Mouse (Mus musculus) liver, postnatal 0 days (tissue): ENCODE data around the gene Cryl1.

Experiments
- CTCF ChIP-seq: sonication (generic); IDR thresholded peaks from 2 replicates; pipeline ENCODE4 v1.5.1; 2016; ENCODE audit warnings: antibody characterized with exemption, low read depth
- EP300 ChIP-seq: IDR thresholded peaks from 2 replicates; pipeline ENCODE4 v1.6.1; 2016; ENCODE audit warnings: antibody characterized with exemption, low read depth, mild to moderate bottlenecking

- no peak for TF ChIP-seq CTCF
- no peak for TF ChIP-seq EP300
Measured at GRCm38 (mm10) chr14:57282591-57282990, 115.7 kb downstream of the Cryl1 start.
